Mouse (Mus musculus) heart, adult 9 months (tissue): ENCODE results near the gene Tet3.

Experiments
- DNase-seq, 2 experiments: peaks; one replicate each; pipeline ENCODE4 v3.0.0; 2022; ENCODE audit warnings: low spot score in 2 of 2

The Tet3 gene

GRCm38 (mm10) chr6:83415356-83415940, 43.4 kb downstream of the Tet3 start:
- peak in 1 of 2 experiments; percentile 61 for DNase-seq

GRCm38 (mm10) chr6:83414601-83415355, 44.1 kb downstream of the Tet3 start:
- no peak for DNase-seq

GRCm38 (mm10) chr6:83413686-83414085, 45.2 kb downstream of the Tet3 start:
- no peak for DNase-seq

GRCm38 (mm10) chr6:83412854-83413401, 46.0 kb downstream of the Tet3 start:
- peak; percentile 53 to 61 for DNase-seq

- DNase-seq = peak; percentile 36 to 52
These were observed 46.5 kb downstream of the Tet3 start for GRCm38 (mm10) chr6:83412362-83412853.

- DNase-seq = no peak
These were observed 47.1 kb downstream of the Tet3 start for GRCm38 (mm10) chr6:83411635-83412361.

GRCm38 (mm10) chr6:83410046-83410706, 48.7 kb downstream of the Tet3 start:
- no peak for DNase-seq

- no peak for DNase-seq
These were observed 50.4 kb downstream of the Tet3 start for GRCm38 (mm10) chr6:83408510-83408909.

- DNase-seq = no peak
These were observed 53.3 kb downstream of the Tet3 start for GRCm38 (mm10) chr6:83405511-83406064.

GRCm38 (mm10) chr6:83404571-83404970, 54.3 kb downstream of the Tet3 start:
- no peak for DNase-seq

- no peak for DNase-seq
These were observed 55.4 kb downstream of the Tet3 start for GRCm38 (mm10) chr6:83403481-83403880.

- no peak for DNase-seq
These were observed 59.1 kb downstream of the Tet3 start for GRCm38 (mm10) chr6:83399790-83400189.

GRCm38 (mm10) chr6:83397728-83398127, 61.2 kb downstream of the Tet3 start:
- DNase-seq = no peak

- no peak for DNase-seq
These were observed 62.2 kb downstream of the Tet3 start for GRCm38 (mm10) chr6:83396711-83397110.

GRCm38 (mm10) chr6:83395544-83396229, 63.2 kb downstream of the Tet3 start:
- no peak for DNase-seq

- no peak for DNase-seq
These were observed 64.8 kb downstream of the Tet3 start for GRCm38 (mm10) chr6:83394122-83394521.

GRCm38 (mm10) chr6:83392166-83392780, 66.6 kb downstream of the Tet3 start:
- no peak for DNase-seq

GRCm38 (mm10) chr6:83385569-83386090, 73.3 kb downstream of the Tet3 start:
- no peak for DNase-seq

- DNase-seq = peak; percentile 61 to 70
These were observed 77.1 kb downstream of the Tet3 start for GRCm38 (mm10) chr6:83381510-83382491.
